Mouse (Mus musculus) cerebellum, adult 2 months (tissue): ENCODE data around the gene Dio2.

ENCODE experiments used
- CTCF ChIP-seq: fragments of 200-500 bp; IDR thresholded peaks from 2 replicates; pipeline ENCODE4 v1.5.1; 2011; ENCODE audit warnings: low read depth, mild to moderate bottlenecking, control low read depth, low read length, moderate library complexity, borderline replicate concordance; ENCODE audit not compliant: insufficient read depth
- POLR2A ChIP-seq: fragments of 200-500 bp; IDR thresholded peaks from 2 replicates; pipeline ENCODE4 v1.6.1; 2011; ENCODE audit warnings: low read length, control low read depth, borderline replicate concordance; ENCODE audit not compliant: insufficient read depth

GRCm38 (mm10) chr12:90737932-90738331 lies 306 bp downstream of the Dio2 start:
- TF ChIP-seq POLR2A (peak; percentile 25; the same call in 1 of the 2 replicates), CTCF (no peak)
